Mouse (Mus musculus): ENCODE measurements around the gene Rhoc.
"Not testable (repeated sequence)": the region's sequence is repeated elsewhere in the genome, so short reads cannot be mapped to it uniquely, and the experiment has no call there.

Gene Rhoc

DNA sequence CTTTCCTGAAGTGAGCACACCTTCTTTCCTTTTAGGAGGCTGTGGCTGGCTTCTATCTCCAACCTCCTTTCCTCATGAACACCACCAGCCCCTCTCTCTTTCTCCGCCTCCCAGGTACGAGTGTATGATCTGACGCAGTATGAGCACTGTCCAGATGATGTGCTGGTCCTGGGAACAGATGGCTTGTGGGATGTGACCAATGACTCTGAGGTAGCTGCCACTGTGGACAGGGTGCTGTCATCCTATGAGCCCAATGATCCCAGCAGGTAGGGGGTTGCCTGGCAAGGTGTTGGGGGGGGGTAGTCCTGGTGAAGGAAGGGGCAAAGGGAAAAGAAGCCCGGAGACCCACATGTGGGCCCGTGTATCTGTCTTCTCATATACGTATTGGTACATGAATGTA is 2.9 kb upstream of the Rhoc start:
- DNase-seq (ENCODE audit: low spot score in 2 of 2) = no peak

DNA sequence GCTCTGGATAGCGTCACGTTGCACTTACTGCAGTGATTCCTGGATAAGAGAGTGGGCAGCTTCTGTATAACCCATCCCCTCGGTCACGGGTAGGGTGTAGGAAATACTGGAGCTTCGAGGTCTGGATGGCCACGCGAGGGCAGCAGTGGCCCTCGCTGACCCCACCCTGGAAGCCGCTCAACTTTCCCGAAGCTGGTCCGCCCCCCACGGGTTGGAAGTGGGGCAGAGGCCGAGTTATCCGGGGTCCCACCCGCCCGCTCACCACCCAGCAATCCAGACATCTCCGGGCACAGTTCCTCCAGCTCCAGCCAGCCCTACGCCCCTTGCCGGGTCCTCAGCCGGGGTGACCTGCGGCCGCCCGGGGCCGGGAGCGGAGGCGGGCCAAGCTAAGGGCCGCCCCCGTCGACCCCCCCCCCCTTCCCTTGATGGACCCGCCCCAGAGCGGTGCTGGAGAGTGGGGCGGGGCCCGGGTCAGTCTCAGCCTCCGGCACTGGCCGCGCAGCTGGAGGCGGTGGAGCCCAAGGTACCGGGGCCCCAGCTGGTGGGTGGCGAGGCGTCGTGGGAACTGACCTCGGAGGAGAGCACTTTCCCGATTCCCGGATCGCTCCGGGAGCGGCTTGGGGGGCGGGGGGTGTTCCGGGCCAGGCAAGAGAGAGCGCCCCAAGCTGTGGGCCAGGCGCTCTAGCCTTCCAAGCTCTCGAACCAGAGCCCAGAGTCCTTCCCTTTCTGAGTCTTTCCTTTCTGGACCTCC is 561 bp downstream of the Rhoc start:
- DNase-seq (ENCODE audit: low spot score in 2 of 2) = peak; percentile 27 to 44

DNA sequence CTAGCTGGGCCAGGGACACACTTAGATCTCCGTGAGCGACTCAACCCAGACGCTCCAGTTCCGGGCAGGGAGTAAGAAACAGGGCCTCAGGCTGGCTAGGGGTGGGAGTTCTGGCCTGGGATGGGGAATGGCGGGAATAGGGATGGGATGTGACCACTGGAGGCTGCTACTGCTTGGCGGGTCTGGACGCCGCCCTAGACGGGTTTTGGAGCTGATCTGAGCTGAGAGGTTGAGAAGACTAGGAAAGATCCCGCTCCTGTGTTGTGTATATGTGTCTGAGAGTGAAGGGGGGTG is 1.1 kb downstream of the Rhoc start:
- no peak for DNase-seq (ENCODE audit: low spot score in 2 of 2)

DNA sequence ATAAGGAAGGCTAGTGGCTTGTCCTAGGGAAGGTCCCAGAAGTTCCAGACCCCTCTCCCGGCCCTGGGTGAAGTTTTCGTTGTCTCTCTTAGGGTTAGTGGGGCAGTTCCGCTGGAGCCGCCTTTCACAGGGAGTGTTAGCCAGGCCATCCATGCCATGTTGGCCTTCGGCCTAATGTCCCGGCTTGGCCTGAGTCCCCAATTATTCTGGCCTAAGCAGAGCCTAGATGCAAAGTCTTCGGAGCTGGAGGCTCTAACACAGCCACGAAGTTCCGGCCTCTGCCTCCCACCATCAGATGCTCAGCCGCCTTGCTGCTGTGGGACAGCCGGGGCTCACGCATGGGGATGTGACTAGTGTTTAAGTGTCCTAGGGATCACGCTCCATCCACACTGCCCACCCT is 1.6 kb downstream of the Rhoc start:
- no peak for DNase-seq (ENCODE audit: low spot score in 2 of 2)

DNA sequence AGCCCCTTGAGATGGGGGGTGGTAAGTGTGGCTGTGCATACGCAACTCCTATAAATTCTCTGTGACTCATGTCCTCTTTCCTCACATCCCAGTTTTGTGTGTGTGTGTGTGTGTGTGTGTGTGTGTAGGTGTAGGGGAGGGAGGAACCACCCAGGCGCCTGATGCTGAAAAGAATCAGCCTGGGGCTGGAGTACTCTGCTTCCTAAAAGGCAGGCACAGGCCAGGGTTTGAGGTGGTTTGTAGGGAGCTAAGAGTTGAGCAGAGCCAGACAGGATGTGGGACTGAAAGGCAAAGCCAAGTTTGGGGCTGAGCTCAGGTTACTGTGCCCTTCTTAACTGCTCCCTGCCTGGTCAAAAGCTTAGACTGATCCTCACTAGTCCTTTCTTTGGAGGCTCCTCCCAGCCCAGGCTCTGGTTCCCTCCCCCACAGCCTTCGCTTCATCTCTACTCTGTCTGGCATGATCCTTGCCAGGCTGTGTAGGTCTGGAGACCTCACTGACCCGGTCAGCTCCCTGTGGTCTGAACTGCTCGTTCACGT is 2.3 kb downstream of the Rhoc start:
- no peak for DNase-seq (ENCODE audit: low spot score in 2 of 2)

DNA sequence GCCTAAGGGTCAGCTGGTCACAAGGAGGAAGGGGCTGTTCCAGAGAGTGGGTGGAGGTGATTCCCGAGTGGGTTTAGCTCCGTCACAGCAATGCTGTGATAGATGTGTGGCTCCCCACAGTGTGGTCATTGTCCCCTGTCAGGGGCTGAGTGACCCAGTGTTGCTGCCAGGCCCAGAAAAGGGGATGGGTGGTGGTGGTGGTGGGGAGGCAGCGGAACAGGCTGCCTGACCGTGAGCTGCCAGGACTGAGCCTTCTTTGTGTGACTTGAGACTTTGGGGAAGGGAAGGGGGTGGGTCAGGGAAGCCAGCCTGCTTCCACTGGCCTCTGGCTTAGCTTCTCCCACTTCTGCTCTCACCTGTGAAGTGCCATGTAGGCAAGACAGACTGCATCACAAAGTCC is 2.8 kb downstream of the Rhoc start:
- no peak for DNase-seq (ENCODE audit: low spot score in 2 of 2)

DNA sequence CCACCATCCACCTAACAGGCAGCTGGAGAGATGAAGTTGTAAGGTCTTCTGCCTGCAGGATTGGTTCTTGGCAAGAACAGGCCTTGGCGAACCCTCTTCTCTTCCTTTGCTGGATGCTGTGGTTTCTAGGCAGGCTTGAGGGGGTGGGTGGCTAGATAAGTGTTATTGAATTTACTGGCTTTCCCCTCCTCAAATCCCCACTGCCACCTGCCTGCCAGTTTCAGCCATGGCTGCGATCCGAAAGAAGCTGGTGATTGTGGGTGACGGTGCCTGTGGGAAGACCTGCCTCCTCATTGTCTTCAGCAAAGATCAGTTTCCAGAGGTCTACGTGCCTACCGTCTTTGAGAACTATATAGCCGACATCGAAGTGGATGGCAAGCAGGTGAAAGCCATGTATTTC is 3.5 kb downstream of the Rhoc start:
- no peak for DNase-seq (ENCODE audit: low spot score in 2 of 2)

DNA sequence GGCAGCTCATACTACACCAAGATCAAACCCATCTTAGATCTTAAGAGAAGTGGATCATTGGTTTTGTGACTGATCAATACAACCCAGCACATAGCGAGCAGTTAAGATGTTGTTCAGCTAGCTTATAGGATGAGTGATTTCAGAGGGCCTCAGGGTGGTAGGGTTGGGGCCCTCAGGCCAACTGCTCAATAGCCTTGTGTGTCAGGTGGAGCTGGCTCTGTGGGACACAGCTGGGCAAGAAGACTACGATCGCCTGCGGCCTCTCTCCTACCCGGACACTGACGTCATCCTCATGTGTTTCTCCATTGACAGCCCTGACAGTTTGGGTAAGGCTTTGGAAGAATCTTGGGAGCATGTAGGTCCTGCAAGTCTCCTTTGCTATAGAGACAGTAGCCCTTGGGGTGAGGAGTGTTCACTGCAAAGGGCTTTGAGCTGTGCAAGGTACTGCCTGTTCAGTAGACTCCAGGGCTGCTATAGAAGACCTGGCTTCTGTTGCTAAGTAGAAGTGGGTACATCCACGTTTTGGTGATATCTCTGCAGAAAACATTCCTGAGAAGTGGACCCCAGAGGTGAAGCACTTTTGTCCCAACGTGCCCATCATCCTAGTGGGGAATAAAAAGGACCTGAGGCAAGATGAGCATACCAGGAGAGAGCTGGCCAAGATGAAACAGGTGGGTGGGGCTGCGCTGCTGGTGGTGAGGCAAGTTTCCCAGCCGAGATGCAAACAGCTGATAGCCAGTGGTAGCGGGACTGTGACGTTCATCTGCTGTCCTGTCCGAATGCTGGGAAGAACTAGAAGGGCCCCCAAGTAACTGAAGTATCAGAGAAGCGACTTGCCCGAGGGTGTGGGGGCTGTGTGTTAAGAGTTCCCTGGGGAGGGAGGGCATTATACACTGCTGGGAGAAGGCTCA is 4.4 kb downstream of the Rhoc start:
- no peak for DNase-seq (ENCODE audit: low spot score in 2 of 2)

DNA sequence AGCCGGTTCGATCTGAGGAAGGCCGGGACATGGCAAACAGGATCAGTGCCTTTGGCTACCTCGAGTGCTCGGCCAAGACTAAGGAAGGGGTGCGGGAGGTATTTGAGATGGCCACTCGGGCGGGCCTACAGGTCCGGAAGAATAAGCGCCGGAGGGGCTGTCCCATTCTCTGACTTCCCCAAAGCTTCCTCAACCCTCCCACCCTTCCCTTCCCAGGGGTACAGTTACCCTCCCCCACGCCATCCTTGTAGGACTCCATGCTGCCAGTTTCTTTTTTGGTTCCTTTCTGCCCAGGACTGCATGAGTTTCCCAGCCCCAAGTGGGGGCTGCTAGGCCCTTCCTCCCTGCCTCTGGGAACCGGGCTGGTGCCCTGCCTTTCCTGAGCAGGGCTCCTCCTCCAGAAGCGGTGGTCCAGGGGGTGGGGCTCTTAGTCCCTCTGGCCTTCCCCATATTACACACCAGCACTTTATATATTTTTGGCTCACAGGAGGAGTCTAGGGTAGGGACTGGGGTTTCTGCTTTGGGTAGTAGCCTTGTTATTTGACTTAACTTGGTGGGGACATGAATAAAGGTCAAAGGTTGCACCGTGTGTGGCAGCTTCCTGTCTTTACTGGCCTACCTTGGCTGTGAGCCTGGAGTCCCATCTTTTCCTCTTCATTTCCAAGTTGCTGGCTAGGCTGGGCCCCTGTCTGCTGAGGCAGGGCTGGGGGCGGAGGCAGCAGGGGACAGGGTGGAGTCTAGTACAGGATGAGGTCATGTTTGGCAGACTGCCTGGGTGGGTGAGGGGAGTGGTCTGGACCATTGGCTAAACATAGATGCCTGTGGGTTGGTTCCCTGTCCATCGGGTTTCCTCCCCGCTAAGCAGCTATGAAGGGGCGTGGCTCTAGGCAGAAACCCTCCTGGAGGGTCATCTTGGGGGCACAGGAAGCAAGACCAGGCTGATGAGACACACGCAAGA is 6.0 kb downstream of the Rhoc start:
- DNase-seq (ENCODE audit: low spot score in 2 of 2) = peak; percentile 69 to 83

DNA sequence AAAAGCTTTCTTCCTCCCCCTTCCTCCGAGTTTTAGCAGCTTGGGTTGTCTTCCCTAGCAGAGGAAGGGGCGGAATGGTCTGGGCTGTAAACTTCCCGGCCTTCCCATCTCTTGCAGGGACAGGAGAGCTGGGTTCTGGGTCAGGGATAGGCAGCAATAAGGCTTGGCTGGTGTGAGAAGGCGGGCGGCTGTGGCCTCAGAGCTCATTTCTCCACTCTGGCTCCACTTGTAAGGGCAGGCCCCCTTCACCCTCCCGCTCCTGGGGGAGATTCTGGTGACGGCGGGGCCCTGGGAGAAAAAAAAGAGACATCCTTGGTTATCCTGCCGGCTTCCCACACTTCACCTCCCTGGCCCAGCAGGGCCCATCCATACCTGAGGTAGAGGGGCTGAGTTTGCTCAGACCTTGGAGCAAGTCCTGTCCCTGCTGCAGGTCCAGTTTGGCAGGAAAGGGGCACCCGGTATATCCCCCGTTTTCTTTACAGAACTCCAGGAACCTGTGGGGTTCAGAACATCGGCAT is 6.8 kb downstream of the Rhoc start:
- no peak for DNase-seq (ENCODE audit: low spot score in 2 of 2)

DNA sequence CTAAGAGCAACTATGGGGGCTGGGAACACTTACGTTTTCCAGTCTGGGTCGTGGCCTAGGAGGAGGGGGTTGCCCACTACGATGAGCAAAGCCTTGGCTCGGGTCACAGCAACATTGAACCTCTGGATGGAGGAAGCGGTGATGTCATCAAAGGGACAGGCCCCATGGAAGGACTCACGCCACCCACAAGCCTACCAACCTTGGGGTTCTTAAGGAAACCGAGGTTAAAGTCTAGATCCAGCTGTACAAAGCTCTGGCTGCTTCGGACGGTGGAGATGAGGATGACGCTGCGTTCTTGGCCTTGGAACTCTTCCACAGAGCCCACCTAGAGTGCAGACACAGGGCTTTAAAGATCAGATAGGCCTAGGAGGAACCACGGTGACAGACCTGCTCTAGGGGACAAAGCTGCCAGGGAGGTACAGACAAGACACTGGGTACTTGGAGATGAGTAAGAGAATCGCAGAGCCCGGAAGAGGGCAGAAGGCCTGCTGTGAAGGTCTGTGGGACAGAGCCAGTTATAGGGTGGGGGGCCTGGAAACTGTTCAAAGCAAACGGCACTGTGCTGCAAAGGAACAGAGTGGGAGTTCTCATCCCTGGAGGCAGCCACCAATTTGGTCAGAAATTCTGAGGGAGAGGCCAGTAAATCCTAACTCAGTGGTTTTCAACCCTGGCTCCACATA is 7.6 kb downstream of the Rhoc start:
- no peak for DNase-seq (ENCODE audit: low spot score in 2 of 2)

DNA sequence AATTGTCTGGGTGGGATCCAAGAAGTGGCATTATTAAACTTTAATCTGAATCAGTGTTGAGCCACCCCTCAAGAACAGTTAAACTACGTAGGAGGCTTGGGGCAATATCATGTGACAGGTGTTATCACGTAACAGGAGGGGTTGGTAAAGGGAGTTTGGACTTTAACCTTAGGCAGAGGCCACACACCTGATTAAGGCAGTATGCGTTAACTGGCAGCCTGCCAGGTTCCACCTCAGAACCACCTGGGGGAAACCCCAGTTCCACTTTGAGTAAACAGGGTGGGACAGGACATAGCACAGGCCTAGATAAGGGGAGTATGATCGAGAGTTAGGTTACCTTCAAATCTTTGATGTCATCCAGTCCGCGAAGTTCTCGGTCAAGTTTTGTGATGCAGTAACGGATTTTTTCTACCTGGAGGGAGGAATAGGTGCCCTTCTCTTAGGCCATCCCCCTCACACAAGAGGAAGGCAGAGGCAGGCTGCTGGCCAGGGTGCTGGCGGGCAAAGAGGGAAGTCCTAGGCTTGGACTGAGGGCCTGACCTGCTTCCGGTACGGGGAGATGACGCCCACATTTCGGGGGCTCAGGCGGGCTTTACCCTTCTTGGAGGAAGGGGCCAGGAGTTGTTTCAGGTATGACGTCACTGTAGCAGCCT is 8.4 kb downstream of the Rhoc start:
- peak in 1 of 2 experiments; percentile 23 for DNase-seq (ENCODE audit: low spot score in 2 of 2)

DNA sequence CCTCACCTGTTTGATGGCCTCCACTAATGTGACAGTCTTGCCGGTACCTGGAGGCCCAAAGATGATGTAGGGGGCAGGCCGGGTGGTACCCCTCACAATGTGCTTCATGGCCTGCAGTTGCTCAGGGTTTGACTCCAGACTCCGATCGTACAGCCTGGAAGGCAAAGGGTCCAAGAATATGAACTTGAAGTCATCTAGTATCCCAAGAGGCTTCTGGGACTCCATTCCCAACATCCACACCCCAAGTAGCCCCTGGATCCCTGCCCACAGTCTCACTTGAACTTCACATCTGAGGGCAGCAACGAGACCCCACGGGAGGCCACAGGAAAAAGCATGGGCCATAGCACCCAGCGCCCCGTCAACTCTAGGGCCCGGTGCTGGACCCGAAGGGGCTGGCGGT is 12.5 kb downstream of the Rhoc start:
- no peak for DNase-seq (ENCODE audit: low spot score in 2 of 2)

DNA sequence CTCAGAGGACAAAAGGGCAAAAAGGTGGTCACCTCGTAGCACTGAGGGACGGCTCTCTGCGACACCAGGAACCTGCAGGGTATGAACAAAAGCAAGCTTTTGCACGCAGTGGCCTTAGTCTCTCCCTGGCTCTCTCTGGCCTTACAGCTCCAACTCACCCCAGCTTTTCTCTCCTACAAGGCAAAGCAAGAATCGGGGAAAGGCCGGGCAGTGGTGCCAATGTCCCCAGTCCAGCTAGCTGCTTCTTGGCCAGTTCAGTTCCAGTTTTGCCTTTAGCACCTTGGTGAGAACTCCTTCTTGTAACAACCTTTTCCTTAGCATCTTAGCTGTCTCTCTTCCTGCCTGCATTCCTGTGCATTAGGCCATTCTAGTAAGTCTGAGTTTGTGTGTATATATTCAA is 13.3 kb downstream of the Rhoc start:
- no peak for DNase-seq (ENCODE audit: low spot score in 2 of 2)

DNA sequence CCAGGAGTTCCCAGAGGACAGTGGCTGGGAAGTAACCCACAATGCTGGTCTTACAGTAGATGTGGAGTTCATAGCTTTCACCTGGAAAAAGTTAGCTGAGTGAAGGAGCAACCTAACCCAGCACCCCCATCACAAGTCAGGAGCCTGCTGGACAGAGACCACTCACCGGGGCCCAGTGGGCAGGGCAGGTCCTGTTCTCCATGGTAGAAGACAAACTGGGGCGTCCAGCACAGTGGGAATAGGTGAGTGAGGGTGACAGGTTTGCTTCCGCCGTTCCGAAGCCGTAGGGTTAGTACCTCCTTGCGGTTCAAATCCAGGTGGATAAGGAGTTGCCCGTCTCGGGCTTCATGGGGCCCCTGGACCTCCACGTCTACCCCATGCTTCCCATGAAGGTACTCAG is 16.1 kb downstream of the Rhoc start:
- no peak for DNase-seq (ENCODE audit: low spot score in 2 of 2)

DNA sequence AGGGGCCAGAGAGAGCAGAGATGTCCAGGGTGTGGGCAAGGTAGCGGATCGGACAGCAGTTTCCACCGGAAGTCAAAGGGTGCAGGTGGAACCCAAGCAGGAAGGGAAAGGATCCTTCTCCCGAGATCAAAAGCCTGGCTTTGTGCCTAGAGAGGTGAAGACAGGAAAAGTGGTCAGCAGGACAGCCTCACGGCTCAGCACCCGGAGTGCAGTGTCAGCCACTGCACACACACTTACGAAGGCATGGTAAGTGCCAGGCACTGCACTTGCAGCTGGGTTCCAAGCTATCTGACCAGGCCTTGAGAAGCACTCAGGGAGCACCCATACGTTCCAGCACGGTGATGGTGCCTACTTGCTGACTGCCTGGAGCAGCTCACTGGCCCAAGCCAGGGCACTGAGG is 17.4 kb downstream of the Rhoc start:
- no peak for DNase-seq (ENCODE audit: low spot score in 2 of 2)

DNA sequence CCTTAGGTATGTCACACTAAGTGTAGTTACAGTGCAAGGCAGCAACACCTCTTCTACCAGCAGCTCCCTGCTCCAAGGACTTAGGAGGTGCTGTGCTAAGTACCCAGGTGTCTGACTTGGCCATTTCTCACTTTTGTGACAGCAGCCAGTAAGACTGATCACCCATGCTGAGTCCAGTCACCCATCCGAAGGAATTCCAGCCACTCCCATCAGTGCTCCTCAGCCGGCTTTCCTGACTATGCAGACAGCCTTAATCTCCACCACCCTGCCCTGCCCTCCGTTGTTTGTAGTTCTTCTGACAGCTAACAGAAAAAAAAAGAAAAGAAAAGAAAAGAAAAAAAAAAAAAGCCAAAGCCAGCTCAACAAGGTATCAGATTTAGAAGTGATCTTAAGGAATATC is 23.6 kb downstream of the Rhoc start:
- no peak for DNase-seq (ENCODE audit: low spot score in 2 of 2)

DNA sequence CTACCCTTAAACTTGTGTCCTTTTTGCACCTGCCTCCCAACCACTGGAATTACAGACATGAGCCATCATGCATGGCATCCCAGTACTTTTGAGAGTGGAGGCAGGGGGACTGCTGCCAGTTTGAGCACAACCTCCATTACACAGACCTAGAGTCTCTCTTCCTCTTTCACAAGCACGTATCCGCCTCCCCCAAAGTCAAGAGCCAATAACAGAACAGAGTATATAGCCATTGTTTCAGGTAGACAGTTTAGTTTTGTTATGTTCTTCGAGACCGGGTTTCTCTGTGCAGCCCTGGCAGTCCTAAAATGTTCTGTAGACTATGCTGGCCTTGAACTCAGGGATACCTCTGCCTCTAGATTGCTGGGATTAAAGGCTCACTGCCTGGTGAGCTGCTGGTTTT is 24.1 kb downstream of the Rhoc start:
- no peak for DNase-seq (ENCODE audit: low spot score in 2 of 2)

DNA sequence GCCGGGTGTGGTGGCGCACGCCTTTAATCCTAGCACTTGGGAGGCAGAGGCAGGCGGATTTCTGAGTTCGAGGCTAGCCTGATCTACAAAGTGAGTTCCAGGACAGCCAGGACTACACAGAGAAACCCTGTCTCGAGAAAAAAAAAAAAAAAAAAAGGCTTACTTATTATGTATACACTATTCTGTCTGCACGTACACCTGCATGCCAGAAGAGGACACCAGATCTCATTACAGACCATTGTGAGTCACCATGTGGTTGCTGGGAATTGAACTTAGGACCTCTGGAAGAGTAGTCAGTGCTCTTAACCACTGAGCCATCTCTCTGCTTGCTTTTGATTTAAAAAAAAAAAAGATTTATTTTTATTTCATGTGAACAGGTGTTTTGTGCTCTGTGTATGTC is 25.1 kb downstream of the Rhoc start:
- not testable (repeated sequence) for DNase-seq (ENCODE audit: low spot score in 2 of 2)

DNA sequence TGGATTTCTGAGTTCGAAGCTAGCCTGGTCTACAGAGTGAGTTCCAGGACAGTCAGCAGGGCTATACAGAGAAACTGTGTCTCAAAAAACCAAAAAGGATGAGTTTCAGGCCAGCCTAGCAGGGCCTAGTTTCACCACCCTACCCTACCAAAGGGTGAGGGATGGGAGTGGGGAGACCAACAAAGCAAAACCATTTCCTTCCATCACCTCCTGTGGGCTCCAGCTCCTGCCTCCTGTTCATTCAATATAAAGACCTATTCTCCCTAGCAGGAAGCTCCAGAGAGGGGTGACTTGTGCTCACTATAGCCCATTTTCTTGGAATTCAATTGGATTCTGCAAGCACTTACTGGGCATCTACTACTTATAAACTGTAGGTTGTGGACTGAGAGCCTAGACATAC is 26.6 kb downstream of the Rhoc start:
- no peak for DNase-seq (ENCODE audit: low spot score in 2 of 2)

DNA sequence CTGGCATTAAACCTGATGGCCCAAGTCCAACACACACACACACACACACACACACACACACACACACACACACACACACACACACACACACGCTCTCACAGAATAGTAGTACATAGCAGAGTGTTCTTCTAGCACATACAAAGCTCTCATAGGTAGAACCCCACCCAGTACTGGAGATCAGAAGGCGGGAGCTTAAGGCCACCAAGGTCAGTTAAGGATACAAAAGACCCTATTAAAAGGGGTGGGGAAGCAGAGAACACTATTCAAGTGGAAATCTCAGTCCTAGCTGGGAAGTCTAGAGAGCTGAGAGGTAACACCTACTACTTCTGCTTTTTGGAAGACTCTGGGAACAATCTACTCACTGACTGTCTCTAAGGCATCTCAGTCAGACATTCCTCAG is 27.2 kb downstream of the Rhoc start:
- no peak for DNase-seq (ENCODE audit: low spot score in 2 of 2)
